Mouse (Mus musculus) midbrain, postnatal 0 days (tissue): ENCODE results near the gene Hid1. TPM values are rescaled to one million over a fixed set of nuclear protein-coding genes. Genes with fewer than 3 reads are reported as not detected.
A peak's percentile ranks its signal among the peaks of the same experiment; 100 is the strongest.

Source experiments
- ATAC-seq: fragments of 200-750 bp; cut with Nextera tagmentation; 2 replicates; pipeline ENCODE4 v1.8.0; 2017; ENCODE audit warnings: moderate number of reproducible peaks, mild to moderate bottlenecking, moderate TSS enrichment, moderate library complexity; ENCODE audit not compliant: low FRiP score
- DNase-seq: peaks from one replicate; pipeline ENCODE4 v3.0.0-alpha.2; 2015; ENCODE audit warnings: low spot score
- H3K27ac ChIP-seq: fragments of 300-500 bp; sonication (generic); 2 replicates; pipeline ENCODE4 v1.5.1; 2014; ENCODE audit warnings: low read depth, mild to moderate bottlenecking, low read length, mixed read lengths
- H3K27me3 ChIP-seq: fragments of 300-500 bp; sonication (generic); 2 replicates; pipeline ENCODE4 v1.6.1; 2014; ENCODE audit warnings: low read length, control low read depth, mixed read lengths; ENCODE audit not compliant: insufficient read depth
- H3K36me3 ChIP-seq: fragments of 300-500 bp; sonication (generic); 2 replicates; pipeline ENCODE4 v1.6.1; 2014; ENCODE audit warnings: low read length, control low read depth, mixed read lengths; ENCODE audit not compliant: insufficient read depth
- H3K4me1 ChIP-seq: fragments of 300-500 bp; sonication (generic); 2 replicates; pipeline ENCODE4 v1.6.1; 2014; ENCODE audit warnings: mild to moderate bottlenecking, control low read depth, antibody characterized with exemption, low read length, mixed read lengths; ENCODE audit not compliant: insufficient read depth
- H3K4me2 ChIP-seq: fragments of 300-500 bp; sonication (generic); 2 replicates; pipeline ENCODE4 v1.6.1; 2014; ENCODE audit warnings: low read depth, mild to moderate bottlenecking, low read length, mixed read lengths; ENCODE audit not compliant: poor library complexity, severe bottlenecking
- H3K4me3 ChIP-seq: fragments of 300-500 bp; sonication (generic); 2 replicates; pipeline ENCODE4 v1.5.1; 2014; ENCODE audit warnings: low read depth, mild to moderate bottlenecking, low read length, moderate library complexity
- H3K9ac ChIP-seq: fragments of 300-500 bp; sonication (generic); replicated peaks from 2 replicates; pipeline ENCODE4 v1.6.1; 2014; ENCODE audit warnings: mild to moderate bottlenecking, low read length, moderate library complexity, mixed read lengths; ENCODE audit not compliant: poor library complexity, severe bottlenecking
- H3K9me3 ChIP-seq: fragments of 300-500 bp; sonication (generic); 2 replicates; pipeline ENCODE4 v1.6.1; 2016; ENCODE audit warnings: low read length, control low read depth
- CTCF ChIP-seq: IDR thresholded peaks from 2 replicates; pipeline ENCODE4 v1.5.1; 2016; ENCODE audit warnings: antibody characterized with exemption, mild to moderate bottlenecking
- WGBS: fragments of 180-500 bp; shearing (Covaris S2); extraction: QIAGEN DNeasy Blood & Tissue Kit; methylation state at CpG from one replicate; pipeline ENCODE4 v1.1.7; 2014; 5-methylcytosine and 5-hydroxymethylcytosine counted together
- polyA plus RNA-seq: library from polyadenylated mRNA; unstranded; fragments of >200 nt; fragmentation: Nextera tagmentation; extraction: Ambion mirVana; gene quantifications from 2 replicates; pipeline ENCODE4 v1.2.1, GENCODE M21; 2015
- total RNA-seq: library from RNA; depleted of rRNA; stranded (reverse); fragments of >200 nt; gene quantifications from 2 replicates; pipeline ENCODE4 v1.2.3, GENCODE M21; 2014

The Hid1 gene
- total and polyA plus RNA-seq, 2 experiments from 2014 or later, result 65.6 to 106 TPM

- TF ChIP-seq CTCF, result no peak; the same call in 1 of the 2 replicates
- H3K4me2 ChIP-seq, result peak within 1 kb of the TSS; percentile 54
- peak; percentile 90 for DNase-seq
- H3K9me3 ChIP-seq, result no peaks in the 10 kb centered on the region
- H3K27me3 ChIP-seq, result no peaks in the 10 kb centered on the region
- H3K4me1 ChIP-seq, result peaks cover 22% of the 10 kb centered on the region; the same call in 1 of the 2 replicates
- peak; percentile 85 for ATAC-seq
- H3K36me3 ChIP-seq, result peaks cover 13% of the 10 kb centered on the region
- H3K27ac ChIP-seq, result peak within 1 kb of the TSS; percentile 89
- WGBS, result 3% methylated on average over 50 of the region's 50 CpGs
- peak within 1 kb of the TSS; percentile 72 for H3K4me3 ChIP-seq
- peak within 1 kb of the TSS; percentile 77 for H3K9ac ChIP-seq
Observed at GRCm38 (mm10) chr11:115403338-115404124, 36.0 kb upstream of the Hid1 start, which contains the start of gene Mrpl58. Gene Mrpl58 (plus strand): TSS chr11:115403752.

- DNase-seq (peak; percentile 82), ATAC-seq (0 out of 2 replicates have a peak, but pooled peaks have one; percentile 12)
- Histone ChIP-seq H3K4me1 (peaks cover 22% of the 10 kb centered on the region; the same call in 1 of the 2 replicates), H3K9ac (no peak overlapping the region; the same call in 1 of the 2 replicates), H3K27ac (peak overlapping the region; percentile 69), H3K4me3 (no peak overlapping the region), H3K27me3 (no peaks in the 10 kb centered on the region), H3K9me3 (no peaks in the 10 kb centered on the region), H3K4me2 (peak overlapping the region; percentile 7), H3K36me3 (peaks cover 6% of the 10 kb centered on the region; the same call in 1 of the 2 replicates)
- WGBS, result 18% methylated on average over 11 of the region's 11 CpGs
- TF ChIP-seq CTCF, result no peak
Observed at GRCm38 (mm10) chr11:115400630-115401391, 33.3 kb upstream of the Hid1 start.

GRCm38 (mm10) chr11:115400126-115400525 lies 32.6 kb upstream of the Hid1 start:
- Histone ChIP-seq H3K4me1 (peaks cover 22% of the 10 kb centered on the region; the same call in 1 of the 2 replicates), H3K36me3 (peaks cover 12% of the 10 kb centered on the region), H3K27ac (peak overlapping the region; percentile 69), H3K4me3 (no peak overlapping the region), H3K9ac (no peak overlapping the region), H3K9me3 (no peaks in the 10 kb centered on the region), H3K4me2 (no peak overlapping the region), H3K27me3 (no peaks in the 10 kb centered on the region)
- no peak for TF ChIP-seq CTCF
- DNase-seq (no peak), ATAC-seq (no peak)
- WGBS, result 60% methylated on average over 3 of the region's 3 CpGs

GRCm38 (mm10) chr11:115398085-115398484 lies 30.5 kb upstream of the Hid1 start:
- Histone ChIP-seq H3K36me3 (peaks cover 31% of the 10 kb centered on the region), H3K27me3 (no peaks in the 10 kb centered on the region), H3K27ac (no peak overlapping the region), H3K9ac (no peak overlapping the region), H3K4me3 (no peak overlapping the region), H3K4me2 (no peak overlapping the region), H3K4me1 (peaks cover 10% of the 10 kb centered on the region; the same call in 1 of the 2 replicates), H3K9me3 (no peaks in the 10 kb centered on the region)
- WGBS, result 88% methylated on average over 7 of the region's 7 CpGs
- no peak for DNase-seq
- no peak for TF ChIP-seq CTCF
- no peak for ATAC-seq

GRCm38 (mm10) chr11:115393721-115394325 lies 26.3 kb upstream of the Hid1 start:
- WGBS, result 68% methylated on average over 34 of the region's 34 CpGs
- Histone ChIP-seq H3K27ac (no peak overlapping the region), H3K36me3 (peaks cover 46% of the 10 kb centered on the region), H3K27me3 (no peaks in the 10 kb centered on the region), H3K9me3 (no peaks in the 10 kb centered on the region), H3K4me2 (no peak overlapping the region), H3K9ac (no peak overlapping the region), H3K4me3 (no peak overlapping the region), H3K4me1 (no peaks in the 10 kb centered on the region)
- ATAC-seq, result no peak
- DNase-seq, result peak; percentile 29
- no peak for TF ChIP-seq CTCF
